Mouse (Mus musculus) olfactory bulb, adult 2 months (tissue): Measurements from ENCODE around the gene Olfr279.

ENCODE experiments used
- CTCF ChIP-seq: fragments of 200-500 bp; IDR thresholded peaks from 2 replicates; pipeline ENCODE4 v1.5.1; 2012; ENCODE audit warnings: low read depth, mild to moderate bottlenecking, low read length, moderate library complexity; ENCODE audit not compliant: insufficient read depth
- POLR2A ChIP-seq: fragments of 200-500 bp; IDR thresholded peaks from 2 replicates; pipeline ENCODE4 v1.6.1; 2012; ENCODE audit warnings: mild to moderate bottlenecking, low read depth, low read length, moderate library complexity; ENCODE audit not compliant: insufficient read depth

DNA sequence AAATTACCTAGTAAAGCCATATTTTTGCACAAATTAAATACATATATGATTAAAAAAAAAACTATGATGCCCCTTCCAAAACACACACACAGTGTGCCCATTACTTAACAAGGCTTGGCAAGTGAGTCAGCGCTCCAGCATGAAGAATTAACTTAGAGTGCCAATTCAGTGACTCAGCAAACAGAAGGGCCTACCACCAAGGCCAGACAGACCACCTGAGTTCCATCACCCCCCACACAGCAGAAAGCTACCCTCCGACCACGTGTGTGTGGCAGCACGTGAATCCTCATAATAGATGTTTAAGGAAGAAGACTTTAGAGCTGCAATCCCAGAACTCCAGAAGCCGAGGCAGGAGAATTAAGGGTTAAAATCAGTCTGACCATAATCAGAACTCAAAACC is 40.1 kb downstream of the Olfr279 start:
- TF ChIP-seq POLR2A (no peak), CTCF (no peak)
